Mouse (Mus musculus): ENCODE results near the gene Sp110. TPM values are rescaled to one million over a fixed set of nuclear protein-coding genes. Genes with fewer than 3 reads are reported as not detected.

The Sp110 gene
- 5.2 and 5.8 TPM in 2 replicates for polyA plus RNA-seq (2012; rRNA removed)

DNA sequence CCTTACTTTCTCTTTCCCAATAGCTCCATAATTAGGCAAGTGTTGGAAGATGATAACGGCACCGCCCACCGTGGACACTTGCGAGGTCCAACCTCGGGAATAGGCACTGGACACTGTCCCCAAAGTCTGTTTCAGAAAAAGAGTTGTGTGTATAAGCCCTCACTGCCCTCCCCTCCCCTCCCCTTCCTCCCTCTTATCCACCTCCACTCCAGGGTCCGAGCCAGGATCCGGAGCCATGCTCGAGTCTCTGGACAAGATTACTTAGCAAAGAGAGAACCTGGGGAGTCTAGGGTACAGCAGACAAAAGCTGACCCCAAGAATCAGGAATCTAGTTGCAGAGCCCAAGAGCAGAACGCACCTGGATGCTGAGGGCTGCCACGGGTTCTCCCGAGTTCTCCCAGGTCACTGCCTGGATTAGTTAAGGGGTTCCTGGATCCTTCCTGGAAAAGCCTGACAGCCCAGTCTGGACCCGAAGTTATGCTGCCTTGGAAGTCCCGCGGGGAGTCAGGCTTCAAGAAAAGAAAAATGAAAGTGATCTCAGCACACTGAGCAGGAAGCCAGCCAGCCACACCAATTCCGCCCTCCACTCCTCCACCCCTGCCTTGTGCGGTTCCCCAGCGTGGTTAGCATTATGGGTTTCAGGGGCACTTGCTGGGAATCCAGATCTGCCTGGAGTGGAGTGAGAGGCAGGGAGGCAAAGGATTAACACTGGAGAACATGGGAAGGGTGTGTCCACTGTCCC, at the start of gene Sp110:
Gene Sp110 (minus strand): TSS at position 547 of the 742 bp plus-strand sequence.

DNA sequence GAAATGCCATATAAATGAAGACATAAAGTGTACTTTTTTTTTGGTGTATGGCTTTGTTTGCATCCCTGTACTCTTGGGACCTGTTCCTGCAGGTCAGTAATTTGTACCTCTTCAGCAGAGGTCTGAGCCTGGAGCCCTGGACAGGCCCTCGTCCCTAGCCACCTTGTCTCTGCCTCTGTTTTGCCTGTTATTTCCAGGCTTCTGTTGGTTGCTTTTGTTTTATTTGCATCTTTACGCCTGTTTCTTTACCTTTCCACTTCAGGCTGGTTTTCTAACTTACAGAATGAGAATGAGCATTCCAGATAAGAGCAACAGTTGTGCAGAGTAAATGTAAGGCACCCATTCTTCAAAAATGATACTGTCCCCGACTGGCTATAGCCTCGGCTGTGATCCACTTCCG, 1.5 kb upstream of the Sp110 start, which contains the start of gene Sp140:
Gene Sp140 (plus strand): TSS at position 301 of the 400 bp plus-strand sequence.

DNA sequence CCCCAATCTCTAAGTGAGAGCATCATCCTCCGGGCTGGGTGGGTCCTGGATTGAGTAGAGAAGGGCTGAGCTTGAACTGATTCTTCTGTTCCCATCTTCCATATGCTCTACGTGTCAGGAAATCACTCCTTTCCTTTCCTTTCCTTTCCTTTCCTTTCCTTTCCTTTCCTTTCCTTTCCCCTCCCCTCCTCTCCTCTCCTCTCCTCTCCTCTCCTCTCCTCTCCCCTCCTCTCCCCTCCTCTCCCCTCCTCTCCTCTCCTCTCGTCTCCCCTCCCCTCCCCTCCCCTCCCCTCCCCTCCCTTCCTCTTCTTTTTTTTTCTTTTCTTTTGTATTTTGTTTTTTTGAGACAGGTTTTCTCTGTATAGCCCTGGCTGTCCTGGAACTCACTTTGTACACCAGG, 23.2 kb downstream of the Sp110 start, which contains the start of gene G530012D18Rik:
Gene G530012D18Rik (plus strand): TSS at position 301 of the 400 bp plus-strand sequence.

Other genes starting within 250 kb of the Sp110 start
- not detected in 2 replicates for gene G530012D18Rik, start 23.1 kb downstream of the Sp110 start, polyA plus RNA-seq (2012; rRNA removed)
- gene Sp140, start 1.6 kb upstream of the Sp110 start, polyA plus RNA-seq (2012; rRNA removed), result 2.3 and 2.6 TPM in 2 replicates
- 2.3 and 3.4 TPM in 2 replicates for gene Sp100, start 51.2 kb upstream of the Sp110 start, polyA plus RNA-seq (2012; rRNA removed)
- 1.1 and 2.2 TPM in 2 replicates for gene A630001G21Rik, start 179.8 kb upstream of the Sp110 start, polyA plus RNA-seq (2012; rRNA removed)
- 59.7 and 77.0 TPM in 2 replicates for gene Cab39, start 194.6 kb upstream of the Sp110 start, polyA plus RNA-seq (2012; rRNA removed)